Mouse (Mus musculus) kidney, adult 9 months (tissue): ENCODE measurements at regions not wholly inside any gene's neighbourhood (a gene's known extent, or its start where the extent isn't known, plus 50 kb on each side); places are given as distances from the start of the nearest gene placed in this dataset.

Experiments
- DNase-seq: peaks from one replicate; pipeline ENCODE4 v3.0.0; 2022

GRCm38 (mm10) chr10:12248853-12249252 is 620.3 kb downstream of the Utrn start:
- DNase-seq: no peak

- DNase-seq: no peak
Observed at GRCm38 (mm10) chr10:12253274-12253673, 615.9 kb downstream of the Utrn start.

GRCm38 (mm10) chr10:12285679-12286078 is 583.5 kb downstream of the Utrn start:
- DNase-seq: no peak

- no peak for DNase-seq
Observed at GRCm38 (mm10) chr10:12298887-12299286, 570.3 kb downstream of the Utrn start.

GRCm38 (mm10) chr10:12302396-12302795 is 566.8 kb downstream of the Utrn start:
- no peak for DNase-seq

- no peak for DNase-seq
Observed at GRCm38 (mm10) chr10:12320311-12320710, 548.9 kb downstream of the Utrn start.
